Mouse (Mus musculus) T-helper 17 cell (primary cell): ENCODE measurements around the gene Zbed6.

Experiments used
- in situ Hi-C, 2 experiments: fragments of 300-600 bp; cut with MboI, MseI; formaldehyde crosslinking; loops; 1 replicate in 1 of 2; 2 replicates in 1 of 2; pipeline ENCODE4 v1.15.1; 2025; ENCODE audit warnings: high pct_unique_total_duplicates in 2 of 2

The Zbed6 gene

DNA sequence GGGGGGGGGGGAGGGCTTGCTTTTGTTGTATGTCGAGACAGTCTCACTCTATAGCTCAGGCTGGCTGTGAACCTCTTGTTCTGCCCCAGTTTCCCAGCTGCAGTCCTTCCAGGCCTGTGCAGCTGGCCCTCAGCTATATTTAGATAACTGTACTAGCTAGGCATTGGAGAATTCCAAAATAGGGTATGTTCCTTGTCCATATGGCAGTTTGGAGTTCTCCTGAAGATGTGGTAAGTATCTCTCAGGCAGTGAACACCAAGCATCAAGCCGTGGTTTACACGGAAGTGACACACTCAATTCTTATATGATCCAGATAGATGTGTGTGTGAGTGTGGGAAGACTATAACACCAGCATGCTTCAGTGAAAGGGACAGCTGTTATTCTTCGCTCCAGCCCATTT, 2.7 kb upstream of the Zbed6 start:
- in situ Hi-C loops = no loop called here

DNA sequence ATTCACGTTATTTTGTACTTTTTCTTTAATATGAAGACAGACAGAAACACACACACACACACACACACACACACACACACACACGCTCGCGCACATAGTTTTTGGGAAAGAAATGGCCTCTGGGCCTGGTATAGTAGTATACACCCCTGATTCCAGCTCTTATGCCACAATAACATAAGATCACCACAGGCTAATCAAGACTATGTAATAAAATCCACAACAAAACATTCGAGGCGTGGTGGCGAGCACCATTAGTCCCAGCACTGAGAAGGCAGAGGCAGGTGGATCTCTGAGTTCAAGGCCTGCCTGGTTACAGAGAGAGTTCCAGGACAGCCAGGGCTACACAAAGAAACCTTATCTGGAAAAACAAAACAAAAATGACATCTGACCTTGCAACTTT, 2.3 kb upstream of the Zbed6 start:
- in situ Hi-C loops = no loop called here

DNA sequence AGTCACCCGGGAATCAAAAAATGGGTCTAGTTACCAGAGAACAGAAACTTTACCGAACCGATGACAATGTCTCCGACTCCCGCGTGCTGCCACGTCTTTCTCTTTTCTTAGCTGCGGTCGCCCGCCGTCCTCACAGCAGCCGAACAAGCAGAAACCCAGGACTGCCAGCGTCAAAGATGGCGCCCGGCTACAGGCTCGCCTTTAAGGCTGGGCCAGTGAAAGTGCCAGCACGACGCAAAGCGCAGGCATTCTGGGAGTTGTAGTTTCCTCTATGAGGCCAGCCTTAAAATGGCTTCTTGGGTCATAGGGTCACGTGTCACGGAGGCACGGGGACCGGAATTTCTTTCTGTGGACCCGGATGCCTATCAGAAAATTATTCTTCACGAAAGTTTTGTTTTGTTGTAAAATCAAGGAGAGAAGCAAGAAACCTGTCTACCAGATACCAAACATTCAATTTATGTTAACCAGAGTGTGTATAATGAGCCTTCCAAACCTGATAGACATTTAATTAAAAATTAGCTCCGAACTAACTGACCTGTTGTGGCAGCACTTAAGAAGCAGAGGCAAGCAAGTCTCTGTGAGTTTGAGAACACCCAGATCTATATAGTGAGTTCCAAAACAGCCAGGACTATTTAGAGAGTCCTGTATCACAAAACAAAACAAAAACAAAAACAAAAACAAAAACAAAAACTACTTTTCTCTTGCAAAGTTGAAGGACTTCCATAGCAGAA, 683 bp upstream of the Zbed6 start, which contains the start of gene Gm38394:
Gene Gm38394, minus strand, starts transcription at position 116 of the 731 bp plus-strand sequence.
- in situ Hi-C loops = no loop called here

DNA sequence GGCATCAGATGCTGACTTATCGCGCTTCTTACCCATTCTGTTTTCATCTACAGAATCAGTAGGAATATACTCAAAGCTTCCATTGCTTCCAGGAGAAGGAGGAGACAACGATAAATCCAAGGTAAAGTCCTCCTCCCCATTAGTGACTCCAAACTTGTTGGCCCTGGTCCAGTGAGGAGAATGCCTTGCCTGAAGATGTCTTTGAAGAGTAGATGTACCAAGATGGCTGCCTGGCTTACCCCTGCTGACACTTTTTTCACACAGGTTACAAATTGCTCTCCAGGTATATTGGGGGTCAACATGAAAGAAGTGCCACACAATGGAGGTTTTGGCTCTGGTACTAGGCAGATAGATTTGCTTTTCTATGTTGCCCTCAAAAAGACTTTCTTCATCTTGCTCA, 1.8 kb downstream of the Zbed6 start:
- in situ Hi-C loops = no loop called here

DNA sequence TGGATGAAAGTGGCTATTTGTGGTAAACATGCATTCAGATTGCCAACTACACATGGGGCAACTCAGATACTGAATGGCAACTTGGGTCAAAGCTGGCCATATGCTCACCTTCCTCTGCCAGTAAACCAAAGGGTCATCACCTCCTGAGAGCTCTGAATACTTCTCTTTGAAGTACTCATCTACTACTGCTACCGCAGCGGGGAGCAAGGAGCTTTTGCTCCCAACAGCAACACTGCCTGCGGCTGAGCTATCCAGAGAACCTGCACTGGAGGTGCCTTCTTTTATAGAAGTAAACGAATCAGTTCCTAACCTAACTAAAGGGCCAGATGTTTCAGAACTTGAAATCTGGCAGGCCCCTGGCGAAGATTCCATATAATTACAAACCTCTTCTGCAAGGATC, 3.9 kb downstream of the Zbed6 start:
- in situ Hi-C loops = no loop called here

DNA sequence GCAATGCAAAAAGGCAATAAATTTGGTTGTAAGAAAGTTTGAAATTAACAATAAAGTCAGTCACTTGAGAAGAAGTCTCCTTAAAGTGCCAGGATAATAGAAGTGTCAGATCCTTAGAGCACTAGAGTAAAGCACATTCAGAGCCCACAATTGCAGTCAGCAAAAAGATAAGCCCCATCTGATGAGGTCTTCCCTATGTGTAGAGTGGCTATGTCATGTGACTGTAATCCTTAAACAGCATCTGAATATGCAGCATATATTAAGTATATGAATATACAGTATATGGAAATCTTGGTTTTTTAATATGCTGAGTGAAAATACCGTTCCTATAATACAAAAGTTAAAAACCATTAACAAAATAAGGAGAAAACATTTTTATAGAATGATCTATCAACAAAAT, 7.7 kb downstream of the Zbed6 start:
- in situ Hi-C loops = no loop called here

DNA sequence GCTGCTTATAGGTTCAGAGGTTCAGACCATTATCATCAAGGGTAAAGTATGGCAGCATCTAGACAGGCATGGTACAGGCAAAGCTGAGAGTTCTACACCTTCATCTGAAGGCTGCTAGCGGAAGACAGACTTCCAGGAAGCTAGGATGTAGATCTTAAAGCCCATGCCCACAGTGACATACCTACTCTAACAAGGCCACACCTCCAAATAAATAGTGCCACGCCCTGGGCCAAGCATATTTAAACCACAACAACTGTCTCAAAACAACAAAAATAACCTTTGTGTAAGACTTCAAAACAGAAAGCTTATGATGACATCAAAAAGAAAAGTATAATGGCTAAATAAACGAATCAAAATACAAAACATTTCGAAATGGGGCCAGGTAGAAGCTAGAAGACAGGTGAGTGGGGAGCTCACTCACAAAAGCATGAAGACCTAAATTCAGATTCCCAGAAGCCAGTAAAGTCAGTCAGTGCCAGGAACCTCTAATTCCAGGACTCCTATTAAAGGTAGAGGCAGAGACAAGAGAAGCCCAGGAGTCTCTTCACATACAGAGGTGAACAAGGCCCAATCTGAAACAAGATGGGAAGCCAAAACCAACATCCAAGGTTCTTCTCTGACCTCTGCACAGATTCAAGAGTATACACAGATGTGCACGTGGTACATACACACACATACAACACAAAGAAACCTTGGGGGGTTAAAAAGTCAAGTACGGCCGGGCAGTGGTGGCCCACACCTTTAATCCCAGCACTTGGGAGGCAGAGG, 10.2 kb downstream of the Zbed6 start:
- in situ Hi-C loops = no loop called here

DNA sequence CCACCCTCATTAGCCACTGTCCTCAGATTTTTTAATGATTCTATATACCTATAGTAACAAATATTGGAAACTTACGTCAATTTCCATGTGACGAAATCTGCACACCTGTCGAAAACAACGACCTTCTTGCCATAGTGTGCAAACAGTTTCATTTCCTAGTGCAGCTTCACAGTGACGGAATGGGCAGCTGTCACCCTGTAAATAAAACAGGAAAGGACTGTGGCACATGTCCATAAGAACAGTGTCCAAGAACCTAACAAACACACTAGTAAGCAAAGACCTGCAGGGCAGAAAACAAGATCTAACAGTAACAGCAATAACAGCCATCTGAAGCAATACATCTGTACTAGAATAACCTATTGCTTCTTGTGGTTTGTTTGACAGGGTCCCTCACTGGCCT, 15.0 kb downstream of the Zbed6 start:
- in situ Hi-C loops = loop anchor here in 1 of 2 experiments (10.0 to 25.0 kb wide), 2 partner anchors 641 to 967 kb away; no protein-coding TSS in a partner anchor

DNA sequence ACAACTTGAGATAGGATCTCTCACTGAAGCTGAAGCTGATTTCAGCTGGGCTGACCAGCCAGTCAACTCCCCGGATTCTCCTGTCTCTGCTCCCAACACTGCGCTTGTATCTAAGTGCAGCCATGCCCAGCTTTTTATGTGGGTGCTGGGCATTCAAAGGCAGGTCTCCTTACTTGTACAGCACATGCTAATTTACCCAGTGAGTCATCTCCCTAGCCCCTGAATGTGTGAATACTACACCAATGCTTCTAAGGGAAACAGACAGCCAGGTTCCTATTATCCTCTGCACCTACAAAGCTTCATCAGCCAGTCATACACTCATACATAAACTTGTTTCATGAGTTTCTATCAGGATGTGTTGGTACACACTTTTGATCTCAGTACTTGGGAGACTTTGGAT, 19.5 kb downstream of the Zbed6 start:
- in situ Hi-C loops = loop anchor here in 1 of 2 experiments (10.0 to 25.0 kb wide), 2 partner anchors 636 to 971 kb away; no protein-coding TSS in a partner anchor

DNA sequence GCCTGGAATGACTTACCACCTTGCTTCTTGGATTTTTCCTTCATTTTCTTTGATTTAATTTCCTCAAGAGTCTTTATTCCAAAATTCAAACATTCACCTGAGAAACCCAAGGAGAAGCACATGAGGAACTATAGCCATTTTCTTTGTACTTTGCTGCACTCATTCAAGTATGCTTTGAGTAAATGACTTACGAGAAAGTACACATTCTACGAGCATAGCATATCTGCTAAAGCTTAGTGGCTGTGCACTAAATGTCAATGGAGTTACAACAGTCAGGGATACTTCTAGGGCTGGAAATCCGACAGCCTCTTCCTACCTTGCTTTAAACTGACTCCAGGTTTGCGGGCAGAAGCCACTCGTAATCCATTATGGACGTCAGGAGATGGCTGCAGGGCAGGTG, 22.2 kb downstream of the Zbed6 start:
- in situ Hi-C loops = loop anchor here (10.0 to 25.0 kb wide), 2 partner anchors 644 to 974 kb away; no protein-coding TSS in a partner anchor

DNA sequence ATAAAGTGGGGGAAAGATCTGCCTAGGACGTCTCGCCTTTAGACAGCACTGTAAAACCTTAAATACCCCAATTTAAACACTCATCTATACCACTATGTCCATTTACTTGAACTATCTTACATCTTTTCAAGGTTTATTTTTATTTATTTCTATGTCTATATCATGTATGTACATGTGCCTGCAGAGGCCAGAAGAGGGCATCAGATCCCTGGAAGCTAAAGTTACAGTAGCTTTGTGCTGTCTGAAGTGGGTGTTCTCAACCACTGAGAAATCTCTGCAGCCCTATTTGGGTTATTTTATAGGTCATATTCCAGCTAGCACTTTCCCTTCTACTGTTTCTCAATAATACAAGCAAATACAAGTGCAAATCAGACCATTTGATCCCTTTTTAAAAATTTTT, 28.5 kb downstream of the Zbed6 start:
- in situ Hi-C loops = loop anchor here (10.0 to 25.0 kb wide), 2 partner anchors 637 to 980 kb away; no protein-coding TSS in a partner anchor

DNA sequence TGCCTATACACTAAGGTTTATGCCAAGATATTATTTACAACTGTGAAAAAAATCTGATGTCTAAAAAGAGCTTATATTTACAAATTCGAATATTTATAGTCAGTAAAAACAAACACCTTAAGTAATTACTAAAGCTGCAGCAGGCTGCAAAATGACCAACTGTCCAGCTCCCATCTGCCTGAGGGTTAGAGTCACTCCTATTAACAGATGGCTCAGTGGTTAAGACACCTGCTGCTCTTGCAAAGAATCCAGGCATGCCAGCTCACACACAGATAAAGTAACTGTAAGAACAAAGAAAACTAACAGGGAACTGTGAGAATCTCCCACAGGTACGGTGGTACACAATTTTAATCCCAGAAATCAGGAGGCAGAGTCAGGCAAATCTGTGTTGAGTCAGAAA, 35.6 kb downstream of the Zbed6 start:
- in situ Hi-C loops = loop anchor here in 1 of 2 experiments (25.0 kb wide), 1 partner anchor 987 kb away; no protein-coding TSS in a partner anchor

DNA sequence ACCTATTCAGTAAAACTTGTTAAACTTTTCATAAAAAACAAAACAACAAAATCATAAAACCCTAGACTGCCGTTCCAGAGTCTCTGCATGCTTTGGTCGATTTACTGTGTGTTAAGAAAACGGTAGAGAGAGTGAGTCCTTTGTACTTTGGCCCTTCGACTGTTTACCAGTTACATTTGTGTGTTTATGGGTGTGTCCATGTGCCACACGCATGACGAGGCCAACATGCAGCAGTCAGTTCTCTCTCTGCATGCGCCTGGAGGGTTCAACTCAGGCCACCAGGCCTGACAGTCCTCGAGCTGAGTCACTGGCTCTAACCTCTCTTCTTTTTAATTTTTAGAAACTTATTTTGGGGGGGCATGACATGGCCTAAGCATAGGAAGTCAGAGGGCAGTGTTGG, 42.4 kb downstream of the Zbed6 start:
- in situ Hi-C loops = loop anchor here in 1 of 2 experiments (10.0 kb wide), 1 partner anchor 634 kb away; no protein-coding TSS in a partner anchor

DNA sequence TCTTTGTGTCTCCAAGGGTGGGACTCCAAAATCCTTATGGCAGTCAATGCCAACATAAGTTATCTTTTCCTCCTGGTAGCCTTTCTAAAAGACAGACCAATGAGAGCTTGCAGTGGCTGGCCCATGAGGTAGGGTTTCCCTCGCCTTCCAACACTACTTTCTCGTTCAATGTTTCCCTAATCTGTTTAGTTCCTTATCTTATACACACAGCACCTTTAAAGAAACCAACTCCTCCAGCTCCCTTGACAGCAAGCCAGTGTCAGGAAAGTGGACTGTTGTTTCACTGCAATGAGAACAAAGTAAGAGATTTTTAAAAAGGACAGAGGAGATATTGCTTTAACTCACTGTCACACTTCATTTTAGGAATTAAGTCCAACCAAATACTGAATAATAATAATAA, 42.8 kb downstream of the Zbed6 start:
- in situ Hi-C loops = loop anchor here in 1 of 2 experiments (10.0 kb wide), 1 partner anchor 633 kb away; no protein-coding TSS in a partner anchor

DNA sequence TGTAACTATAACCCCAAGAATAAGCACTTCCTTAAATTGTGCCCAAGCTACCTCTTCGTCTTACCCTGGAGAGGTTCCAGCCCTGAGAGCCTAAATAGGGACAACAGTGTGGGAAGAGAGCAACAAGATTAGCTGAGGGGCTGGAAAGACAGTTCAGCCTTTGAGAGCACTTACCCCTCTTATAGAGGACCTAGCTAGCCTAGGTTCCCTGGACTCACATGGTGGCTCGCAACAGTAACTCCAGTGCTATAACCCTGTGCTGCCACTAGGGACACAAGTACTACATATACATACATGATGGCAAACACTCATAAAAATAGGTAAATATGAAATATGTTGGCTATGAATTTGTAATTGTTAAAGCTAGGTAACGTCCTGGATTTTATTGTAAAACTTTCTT, 46.9 kb downstream of the Zbed6 start:
- in situ Hi-C loops = loop anchor here in 1 of 2 experiments (10.0 kb wide), 1 partner anchor 629 kb away; no protein-coding TSS in a partner anchor

DNA sequence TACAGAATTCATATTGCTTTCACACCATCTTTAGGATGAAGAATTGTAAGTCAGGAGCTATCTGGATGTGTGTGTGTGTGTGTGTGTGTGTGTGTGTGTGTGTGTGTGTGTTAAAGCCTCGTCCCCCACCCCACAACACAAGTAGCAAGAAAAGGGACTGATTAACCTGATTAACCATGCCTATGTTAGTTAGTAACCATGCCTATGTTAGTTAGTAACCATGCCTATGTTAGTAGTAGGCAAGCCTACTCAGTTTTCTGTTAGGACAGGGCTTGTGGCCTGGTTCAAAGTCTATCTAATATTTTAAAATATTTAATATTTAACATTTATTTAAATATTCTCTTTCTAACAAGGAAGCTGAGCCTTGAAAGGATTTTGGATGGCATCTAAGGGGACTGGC, 49.2 kb downstream of the Zbed6 start:
- in situ Hi-C loops = loop anchor here in 1 of 2 experiments (10.0 kb wide), 1 partner anchor 627 kb away; no protein-coding TSS in a partner anchor

DNA sequence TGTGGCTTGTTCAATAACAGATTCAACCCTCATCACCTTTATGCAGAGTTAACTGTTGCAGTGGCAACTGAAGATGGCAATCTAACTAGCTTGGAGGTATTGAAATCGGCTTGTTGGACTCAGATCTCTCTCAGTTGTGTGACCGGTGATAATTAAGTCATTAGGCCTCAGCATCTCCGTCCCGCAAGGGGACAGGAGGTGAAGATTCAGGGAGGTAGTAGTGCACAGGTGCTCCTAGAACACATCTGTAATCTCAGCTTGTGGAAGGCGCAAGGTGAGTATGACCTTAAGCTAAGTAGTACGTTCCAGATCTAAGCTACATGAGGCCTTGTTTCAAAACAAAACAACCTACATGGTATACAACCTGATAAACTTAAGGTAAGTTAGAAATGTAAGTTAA, 50.1 kb downstream of the Zbed6 start:
- in situ Hi-C loops = loop anchor here in 1 of 2 experiments (10.0 kb wide), 1 partner anchor 626 kb away; no protein-coding TSS in a partner anchor

DNA sequence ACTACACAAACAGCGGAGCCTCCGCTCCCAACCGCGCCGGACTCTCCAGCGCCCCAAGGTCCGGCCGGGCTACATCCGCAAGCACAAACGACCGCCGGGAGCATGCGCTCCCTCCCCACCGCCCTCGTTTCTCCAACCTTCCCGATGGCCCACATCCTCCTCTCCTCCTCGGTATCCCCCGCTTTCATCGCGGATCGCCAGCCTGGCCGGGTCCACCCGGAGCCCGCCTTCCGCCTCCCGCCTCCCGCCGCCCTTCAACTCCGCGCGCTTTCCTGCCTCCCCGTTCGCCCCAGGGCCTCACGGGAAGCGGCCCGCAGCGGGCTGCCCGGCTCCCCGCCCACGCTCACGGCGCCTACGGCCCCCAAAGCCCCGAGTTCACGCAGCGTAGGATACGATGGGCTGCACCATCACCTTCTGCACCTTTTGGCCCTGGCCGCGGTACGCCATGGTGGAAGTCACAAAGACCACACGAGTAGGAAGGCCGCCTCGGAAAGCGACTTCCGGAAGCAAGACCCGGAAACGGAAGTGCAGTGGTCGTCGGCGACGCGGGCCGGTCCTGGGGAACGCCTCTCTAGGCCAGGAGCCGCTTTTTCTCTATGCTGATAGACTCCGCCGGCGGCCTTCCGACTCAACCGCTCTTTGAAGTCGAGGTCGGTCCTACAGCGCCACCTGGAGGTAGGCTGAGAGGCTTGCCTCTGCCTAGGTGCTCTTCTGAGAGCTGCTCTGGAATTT, 50.7 kb downstream of the Zbed6 start, which contains the start of gene Snrpe:
Gene Snrpe, minus strand, starts transcription at position 521 of the 732 bp plus-strand sequence.
- in situ Hi-C loops = loop anchor here in 1 of 2 experiments (5.0 to 10.0 kb wide), 2 partner anchors 228 to 625 kb away; no protein-coding TSS in a partner anchor
